Mouse (Mus musculus) megakaryocyte-erythroid progenitor cell, adult 5-6 weeks (primary cell): ENCODE data around the gene Commd9. TPM values are rescaled to one million over a fixed set of nuclear protein-coding genes. Genes with fewer than 3 reads are reported as not detected.

Experiments used
- ATAC-seq: replicated peaks from 2 replicates; pipeline ENCODE4 v1.8.0; 2016; ENCODE audit warnings: mild to moderate bottlenecking, inconsistent platforms; ENCODE audit not compliant: severe bottlenecking, poor library complexity, low FRiP score, low TSS enrichment
- total RNA-seq, 2 experiments: library from RNA; stranded (forward) in 1 of 2; stranded (reverse) in 1 of 2; fragments of 200-1000, 215-1000 nt in 1 of 2; fragments of >200 nt in 1 of 2; fragmentation: Nextera tagmentation in 1 of 2; gene quantifications; 2 replicates each; pipeline ENCODE4 v1.2.3; 2014 to 2017

Gene Commd9
- total RNA-seq (2014; fragmentation: Nextera tagmentation) (16.2 and 20.5 TPM in 2 replicates), total RNA-seq (2017) (16.0 and 34.9 TPM in 2 replicates)

- ATAC-seq: peak; percentile 99
Measured at GRCm38 (mm10) chr2:101885768-101886438, at the start of gene Commd9. TSS of gene Commd9 (plus strand) at chr2:101886247.

GRCm38 (mm10) chr2:101842756-101843155, 43.3 kb upstream of the Commd9 start:
- ATAC-seq: no peak

- no peak for ATAC-seq
Measured at GRCm38 (mm10) chr2:101854792-101855191, 31.3 kb upstream of the Commd9 start.

GRCm38 (mm10) chr2:101856174-101856573, 29.9 kb upstream of the Commd9 start:
- ATAC-seq: no peak

GRCm38 (mm10) chr2:101860920-101861485, 25.0 kb upstream of the Commd9 start:
- no peak for ATAC-seq

- ATAC-seq: no peak
Measured at GRCm38 (mm10) chr2:101862219-101863123, 23.6 kb upstream of the Commd9 start.

- ATAC-seq: no peak
Measured at GRCm38 (mm10) chr2:101868683-101869082, 17.4 kb upstream of the Commd9 start.

- peak; percentile 77 for ATAC-seq
Measured at GRCm38 (mm10) chr2:101871179-101871578, 14.9 kb upstream of the Commd9 start.

- no peak for ATAC-seq
Measured at GRCm38 (mm10) chr2:101881471-101882162, 4.4 kb upstream of the Commd9 start.

GRCm38 (mm10) chr2:101882998-101883397, 3.0 kb upstream of the Commd9 start, which contains the start of gene Prr5l:
TSS of gene Prr5l (minus strand) at chr2:101883027.
- ATAC-seq: no peak

- no peak for ATAC-seq
Measured at GRCm38 (mm10) chr2:101884286-101884685, 1.8 kb upstream of the Commd9 start.

GRCm38 (mm10) chr2:101888886-101889285, 2.8 kb downstream of the Commd9 start:
- ATAC-seq: no peak

GRCm38 (mm10) chr2:101891143-101891542, 5.1 kb downstream of the Commd9 start:
- no peak for ATAC-seq

- ATAC-seq: no peak
Measured at GRCm38 (mm10) chr2:101894126-101894525, 8.1 kb downstream of the Commd9 start.

- ATAC-seq: no peak
Measured at GRCm38 (mm10) chr2:101896425-101897204, 10.6 kb downstream of the Commd9 start.

- no peak for ATAC-seq
Measured at GRCm38 (mm10) chr2:101902196-101902595, 16.1 kb downstream of the Commd9 start.

GRCm38 (mm10) chr2:101905534-101906378, 19.7 kb downstream of the Commd9 start:
- ATAC-seq: peak; percentile 89

- ATAC-seq: no peak
Measured at GRCm38 (mm10) chr2:101906379-101906690, 20.3 kb downstream of the Commd9 start.
